Mouse (Mus musculus) neutrophil, adult 5-6 weeks (primary cell): Measurements from ENCODE around the gene Hmgb1. TPM values are rescaled to one million over a fixed set of nuclear protein-coding genes. Genes with fewer than 3 reads are reported as not detected.

Source experiments
- ATAC-seq: fragments of 151-379, 151-347 bp; 2 replicates; pipeline ENCODE4 v1.8.0; 2017; ENCODE audit warnings: mild to moderate bottlenecking, moderate TSS enrichment; ENCODE audit not compliant: insufficient number of reproducible peaks, poor library complexity, low FRiP score, severe bottlenecking; ENCODE audit errors: extremely low read depth
- total RNA-seq: library from RNA; stranded (forward); fragments of 200-1000 nt; gene quantifications from 2 replicates; pipeline ENCODE4 v1.2.3, GENCODE M21; 2017

Gene Hmgb1
- 585 and 681 TPM in 2 replicates for total RNA-seq

DNA sequence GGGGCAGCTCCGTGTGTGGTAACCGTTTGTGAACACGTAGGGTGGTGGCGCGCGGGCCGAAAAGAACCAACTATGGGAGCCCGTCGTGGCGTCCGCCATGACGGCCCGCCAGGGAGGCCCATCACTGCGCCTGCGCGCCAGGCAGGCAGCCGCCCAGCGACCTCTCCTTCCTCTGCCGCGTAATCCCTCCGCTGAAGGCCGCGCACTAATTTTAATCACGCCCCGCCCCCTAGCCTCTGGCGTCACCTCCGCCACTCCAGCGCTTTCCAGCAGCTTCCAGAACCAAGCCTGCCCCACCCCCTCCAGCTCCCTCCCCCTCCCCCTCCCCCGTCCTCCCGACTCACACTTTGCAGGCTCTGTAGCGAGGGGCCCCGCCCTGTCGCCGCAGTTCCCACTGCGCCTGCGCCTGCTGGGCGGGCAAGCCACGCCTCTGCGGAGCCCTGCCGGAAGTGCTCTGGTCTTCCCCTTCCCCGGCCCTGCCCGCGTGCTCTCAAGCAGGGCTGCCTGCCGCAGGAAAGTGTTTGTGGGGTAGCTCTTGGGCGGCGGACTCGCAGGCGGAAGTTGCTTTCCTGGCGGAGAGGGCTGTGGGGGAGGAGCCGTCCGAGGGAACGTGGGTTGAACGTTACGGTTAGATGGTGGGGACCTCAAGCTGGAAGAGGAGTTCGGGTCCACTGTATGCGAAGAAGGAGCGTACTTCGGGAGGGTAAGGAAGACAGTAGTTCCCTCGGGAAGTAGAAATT lies at the start of gene Hmgb1, which contains the start of gene Uspl1:
TSS of gene Hmgb1 (minus strand) at position 386 of the 740 bp plus-strand sequence.
TSS of gene Uspl1 (plus strand) at position 247 of the 740 bp plus-strand sequence.
- ATAC-seq: peak; percentile 86

DNA sequence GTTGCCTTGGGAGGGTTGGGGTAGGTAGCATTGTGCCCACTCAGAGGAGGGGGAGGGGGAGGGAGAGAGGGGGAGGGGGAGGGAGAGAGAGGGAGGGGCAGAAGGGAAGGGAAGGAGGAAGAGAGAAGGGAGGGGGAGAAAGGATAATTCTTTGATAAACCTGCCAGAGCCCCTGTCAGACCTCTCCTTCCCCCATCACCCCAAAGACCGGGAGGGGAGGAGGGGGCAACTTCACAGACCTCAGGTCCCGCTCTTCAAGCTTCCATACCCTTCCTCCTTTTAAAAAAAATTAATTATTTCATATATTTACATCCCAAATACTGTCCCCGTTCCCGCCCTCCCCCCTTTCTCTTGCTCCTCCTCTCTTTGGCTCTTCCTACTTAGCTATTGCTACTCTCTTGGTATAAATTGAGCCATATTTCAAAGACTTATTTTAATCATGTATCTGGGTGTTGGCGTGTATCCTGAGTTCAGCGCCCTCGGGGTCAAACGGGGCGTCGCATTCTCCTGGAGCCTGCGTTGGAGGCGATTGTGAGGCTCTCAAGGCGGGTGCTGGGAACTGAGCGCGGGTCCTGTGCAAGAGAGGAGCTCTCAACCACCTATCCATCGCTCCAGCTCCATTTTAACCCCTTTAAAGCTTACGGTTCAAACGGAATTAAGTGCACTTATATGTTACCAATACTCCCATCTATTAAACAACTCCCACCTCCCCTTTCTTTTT lies 45.5 kb upstream of the Hmgb1 start:
- ATAC-seq: no peak

DNA sequence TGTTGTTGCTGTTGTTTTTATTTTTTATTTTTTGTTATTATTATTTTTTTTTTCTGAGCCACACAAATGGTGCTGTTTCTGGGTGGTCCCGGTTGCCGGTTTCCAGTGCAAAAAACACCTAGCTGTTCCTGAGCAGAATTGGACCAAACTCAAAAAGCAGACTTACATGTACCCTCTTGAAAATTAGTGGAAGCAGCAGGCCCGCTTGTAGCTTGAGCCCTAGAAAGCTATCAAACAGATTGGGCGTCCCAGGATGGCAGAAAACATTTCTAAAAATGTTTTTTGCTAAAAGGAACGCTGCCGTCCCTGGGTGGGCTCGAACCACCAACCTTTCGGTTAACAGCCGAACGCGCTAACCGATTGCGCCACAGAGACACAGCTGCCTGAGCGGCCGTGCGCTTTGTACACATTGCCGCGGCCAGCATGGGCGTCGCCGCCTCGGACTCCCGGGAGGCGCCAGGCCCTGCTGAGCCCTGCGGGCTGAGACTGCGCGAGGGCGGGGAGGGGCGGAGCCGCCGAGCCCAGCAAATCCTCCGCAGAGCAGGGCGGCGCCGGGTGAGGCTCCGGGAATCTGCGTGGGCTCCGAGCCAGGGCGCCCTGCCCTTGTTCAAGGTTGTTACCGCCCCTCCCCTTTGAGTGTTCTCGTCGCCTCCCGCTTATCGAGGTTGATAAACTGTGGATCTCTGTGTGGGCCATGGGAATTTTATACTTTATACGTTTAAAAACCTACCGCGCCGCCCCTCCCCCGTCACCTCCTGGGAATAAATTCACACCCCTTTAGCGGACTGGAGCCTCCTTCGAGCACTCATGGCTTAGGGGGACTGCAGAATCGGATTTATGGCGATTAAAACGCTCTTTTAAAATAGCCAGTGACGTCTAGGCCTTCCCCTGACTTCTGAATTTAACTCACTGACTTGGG lies 44.7 kb upstream of the Hmgb1 start:
- peak; percentile 95 for ATAC-seq

DNA sequence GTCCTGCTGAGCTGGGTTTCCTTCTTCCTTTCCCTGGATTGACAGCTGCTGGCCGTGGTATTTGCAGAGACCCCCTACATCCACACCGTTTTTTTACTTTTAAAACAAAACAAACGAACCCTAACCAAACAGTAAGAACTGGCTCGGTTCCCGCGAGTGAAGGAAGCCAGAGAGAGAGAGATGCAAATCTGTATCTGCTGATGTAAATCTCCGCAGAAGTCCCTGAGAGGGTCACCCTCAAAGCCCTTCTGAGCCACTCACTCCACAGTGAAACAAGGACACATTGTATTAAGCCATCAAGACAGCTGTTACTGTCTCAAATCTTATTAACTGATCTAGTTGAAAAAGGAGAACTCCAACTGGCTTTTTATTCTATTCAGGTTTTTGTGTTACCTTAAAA lies 40.4 kb upstream of the Hmgb1 start:
- no peak for ATAC-seq

DNA sequence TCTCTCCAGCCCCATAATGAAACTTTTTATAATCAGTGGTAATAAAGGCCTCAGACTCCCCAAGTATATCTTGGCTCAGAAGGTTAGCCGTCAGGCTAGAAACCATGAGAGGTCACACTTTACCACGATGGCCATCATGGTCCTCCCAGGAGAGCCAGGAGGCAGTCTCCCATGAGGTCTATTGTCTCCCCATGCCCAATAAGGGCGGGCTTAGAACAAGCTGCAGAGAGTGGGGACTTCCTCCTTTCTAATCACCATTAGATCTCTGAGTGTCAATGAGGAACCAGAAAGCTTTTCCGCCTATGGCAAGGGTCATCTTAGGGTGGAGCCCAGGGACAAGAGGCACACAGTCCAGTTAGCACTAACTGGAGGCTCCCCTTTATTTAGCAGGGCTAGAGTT lies 37.1 kb upstream of the Hmgb1 start:
- peak; percentile 39; the same call in 1 of the 2 replicates for ATAC-seq

DNA sequence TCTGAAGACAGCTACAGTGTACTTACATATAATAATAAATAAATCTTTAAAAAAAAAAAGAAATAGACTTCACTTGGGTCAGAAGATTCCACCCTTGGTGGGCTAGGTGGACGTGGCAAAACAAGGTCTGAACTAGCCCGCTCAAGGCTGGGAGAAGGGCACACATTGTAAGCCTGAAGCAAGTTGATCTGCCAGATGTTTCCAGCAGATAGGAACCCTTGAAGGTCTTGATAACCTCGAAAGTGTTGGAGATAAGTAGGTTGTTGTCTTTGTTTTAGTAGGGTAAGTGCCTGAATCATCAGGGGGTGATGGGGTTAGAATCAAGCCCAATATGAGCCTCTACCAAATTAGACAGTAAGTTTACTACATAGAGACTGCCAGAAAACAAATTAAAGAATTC lies 35.2 kb upstream of the Hmgb1 start:
- ATAC-seq: no peak

DNA sequence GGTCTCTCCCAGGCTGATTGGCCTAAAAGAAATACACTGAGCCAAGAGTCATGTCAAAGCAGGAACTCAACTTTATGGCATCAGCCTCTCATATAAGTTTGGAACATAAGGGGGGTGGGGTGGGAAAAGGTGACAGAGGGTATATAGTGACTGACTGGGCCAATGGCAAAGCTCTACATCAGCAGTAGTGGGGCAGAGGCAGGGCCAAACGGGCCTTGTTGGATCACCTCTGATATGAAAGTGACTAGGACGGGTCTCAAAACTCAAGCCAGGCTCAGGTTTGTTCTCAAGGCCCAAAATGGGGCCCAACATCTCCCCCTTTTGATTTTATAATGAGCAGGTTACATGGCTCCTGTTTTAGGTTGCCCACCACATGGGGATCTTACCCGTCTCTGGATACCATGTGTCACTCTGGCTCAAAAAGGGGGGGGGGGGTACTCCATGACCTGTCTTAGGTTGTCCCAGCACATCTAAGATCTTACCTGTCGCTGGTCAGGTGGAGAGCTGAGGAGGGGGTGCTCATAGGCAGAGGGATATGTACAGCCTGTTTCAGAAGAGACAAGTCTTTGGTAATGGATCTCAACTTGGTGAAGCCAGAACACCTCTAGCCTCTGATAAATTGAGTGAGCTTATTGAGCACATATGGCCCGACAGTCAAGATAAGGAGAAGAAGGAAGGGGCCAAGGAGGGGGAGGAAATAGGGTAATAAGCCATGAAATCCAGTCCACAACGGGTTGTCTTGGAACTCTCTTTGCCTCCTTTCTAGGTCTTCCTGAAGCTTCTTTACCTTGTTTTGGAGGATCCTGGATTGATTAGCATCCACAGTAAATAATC lies 33.5 kb upstream of the Hmgb1 start:
- no peak for ATAC-seq

DNA sequence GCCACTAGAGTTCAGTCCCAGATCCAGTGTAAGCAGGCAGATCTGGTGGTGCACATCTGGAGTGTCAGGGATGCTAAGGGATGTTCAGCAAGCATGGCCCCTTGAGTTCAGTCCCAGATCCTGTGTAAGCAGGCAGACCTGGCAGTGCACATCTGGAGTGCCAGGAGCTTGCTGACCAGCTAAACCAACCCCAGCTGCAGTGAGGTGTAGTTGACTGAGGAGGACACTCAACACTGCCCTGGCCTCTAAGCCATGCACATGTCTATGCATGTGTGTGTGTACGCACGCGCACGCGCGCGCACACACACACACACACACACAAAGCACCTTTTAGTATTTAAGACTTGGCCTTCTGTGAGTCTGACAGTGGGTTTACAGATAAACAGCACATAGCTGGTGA lies 31.3 kb upstream of the Hmgb1 start:
- no peak for ATAC-seq

DNA sequence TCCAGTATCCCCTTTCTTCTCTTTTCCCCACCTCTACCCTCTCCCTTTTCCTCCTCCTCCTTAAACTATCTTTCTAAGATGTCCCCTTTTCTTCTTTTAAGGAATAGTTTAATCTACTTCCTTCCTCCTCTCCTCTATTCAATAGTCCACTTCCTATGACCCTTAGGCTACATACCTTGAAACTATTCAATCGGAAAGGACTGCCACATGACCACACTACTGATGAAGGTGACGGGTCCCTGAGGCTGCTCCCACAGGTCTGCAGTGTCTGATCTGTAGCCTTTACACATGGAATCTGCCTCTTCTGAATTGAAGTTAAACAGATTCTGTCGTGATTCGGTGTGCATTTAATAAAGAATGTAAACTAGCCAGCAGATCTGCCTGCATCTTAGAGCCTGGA lies 28.5 kb upstream of the Hmgb1 start:
- no peak for ATAC-seq

DNA sequence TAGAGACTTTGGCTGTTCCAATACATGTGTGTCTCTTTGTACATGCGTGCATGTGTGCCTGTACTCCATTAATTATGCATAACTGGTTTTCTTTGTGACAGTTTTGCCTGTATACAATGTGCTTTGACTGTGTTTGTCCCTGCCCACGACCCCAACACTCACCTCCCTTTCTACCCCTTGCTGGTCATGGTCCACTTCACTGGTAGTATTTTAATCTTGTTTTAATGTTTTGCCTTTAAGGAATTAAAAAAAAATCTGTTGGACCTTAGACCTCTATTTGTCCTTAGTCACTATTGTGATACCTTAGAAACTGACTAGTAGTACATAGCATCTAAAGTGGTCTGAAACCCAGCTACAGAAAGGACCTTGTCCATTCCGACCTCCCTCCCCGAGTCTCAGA lies 26.8 kb upstream of the Hmgb1 start:
- no peak for ATAC-seq

DNA sequence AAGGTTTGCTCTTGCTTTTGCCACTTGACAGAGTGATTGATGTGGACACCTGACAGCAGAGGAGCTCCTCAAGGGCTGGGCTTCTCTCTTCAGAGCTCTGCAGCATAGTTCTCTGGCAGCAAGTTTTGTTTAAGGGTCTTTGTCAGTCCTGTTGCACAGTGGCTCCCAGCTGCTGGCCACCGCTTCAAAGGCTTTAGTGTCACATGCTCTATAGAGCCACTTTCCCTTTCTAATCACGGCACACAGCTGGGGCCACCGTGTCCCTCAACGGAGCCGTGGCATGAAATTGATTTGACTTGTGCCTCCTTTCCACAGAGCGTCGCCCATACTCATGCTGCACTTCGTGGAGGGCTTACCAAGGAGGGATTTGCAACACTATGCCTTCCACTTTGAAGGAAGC lies 25.0 kb upstream of the Hmgb1 start:
- no peak for ATAC-seq

DNA sequence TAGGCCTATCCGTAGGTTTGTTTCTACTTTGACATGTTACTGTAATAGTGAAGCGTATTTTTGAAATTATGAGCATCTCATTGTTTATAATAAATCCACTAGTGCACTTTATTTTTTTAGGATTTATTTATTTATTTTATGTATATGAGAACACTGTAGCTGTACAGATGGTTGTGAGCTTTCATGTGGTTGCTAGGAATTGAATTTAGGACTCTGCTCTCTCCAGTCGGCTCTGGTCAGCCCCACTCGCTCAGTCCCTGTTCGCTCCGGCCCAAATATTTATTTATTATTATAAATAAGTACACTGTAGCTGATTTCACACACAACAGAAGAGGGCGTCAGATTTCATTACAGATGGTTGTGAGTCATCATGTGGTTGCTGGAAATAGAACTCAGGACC lies 24.5 kb upstream of the Hmgb1 start:
- ATAC-seq: no peak

DNA sequence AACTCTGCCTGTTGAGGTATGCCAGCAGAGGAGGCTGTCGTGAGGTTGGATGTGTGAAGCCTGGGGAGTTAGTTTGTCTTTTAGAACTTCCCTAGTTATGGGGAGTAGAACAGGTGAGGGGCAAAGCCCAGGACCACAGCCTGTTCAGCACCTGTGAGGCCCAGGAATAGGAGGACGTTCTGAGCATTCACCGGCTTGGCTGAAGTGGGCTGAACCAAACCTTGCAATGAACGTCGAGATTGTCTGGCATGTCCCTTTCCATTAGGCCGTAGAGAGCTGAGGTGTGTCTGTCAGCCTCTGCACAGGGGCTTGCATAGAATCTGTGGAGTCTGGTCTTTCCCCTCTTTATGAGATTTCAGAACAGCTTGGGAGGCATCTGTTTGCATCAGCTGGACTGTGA lies 23.4 kb upstream of the Hmgb1 start:
- no peak for ATAC-seq

DNA sequence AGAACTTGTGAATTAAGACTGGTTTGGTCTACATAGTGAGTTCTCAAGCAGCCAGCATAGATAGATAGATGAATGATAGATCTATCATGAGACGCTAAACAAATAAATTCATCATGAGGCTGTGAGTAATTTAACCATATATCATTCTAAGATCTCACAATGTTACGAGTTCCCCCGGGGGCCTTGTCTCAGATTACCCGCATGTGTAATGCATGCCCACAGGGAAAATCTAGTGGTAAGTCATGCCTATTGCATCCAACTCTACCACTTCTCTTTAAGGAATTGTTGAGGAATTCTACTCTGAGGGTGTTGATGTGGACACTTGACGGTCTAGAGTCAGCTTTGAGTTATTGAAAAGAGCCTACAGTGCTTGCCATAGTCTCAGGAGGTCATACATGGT lies 22.0 kb upstream of the Hmgb1 start:
- no peak for ATAC-seq

DNA sequence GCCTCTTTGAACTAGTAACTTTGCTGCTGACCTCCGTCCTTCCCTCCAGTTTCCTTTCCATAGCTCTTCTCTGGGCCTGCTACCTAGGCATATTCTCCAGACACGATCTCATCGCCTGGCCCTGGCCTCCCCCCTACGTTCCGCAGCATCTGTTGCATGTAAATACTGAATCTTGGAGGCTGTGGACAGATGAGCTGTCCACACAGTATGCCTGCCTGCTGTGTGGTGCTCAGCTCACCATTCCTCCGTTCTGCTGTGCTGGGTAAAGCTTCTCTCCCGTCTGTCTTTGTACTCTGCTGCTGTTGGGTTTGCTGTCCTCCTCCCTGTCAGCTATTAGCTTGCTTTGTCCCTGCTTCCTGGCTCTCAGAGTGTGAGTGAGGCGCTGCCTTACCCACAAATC lies 21.0 kb upstream of the Hmgb1 start:
- no peak for ATAC-seq

DNA sequence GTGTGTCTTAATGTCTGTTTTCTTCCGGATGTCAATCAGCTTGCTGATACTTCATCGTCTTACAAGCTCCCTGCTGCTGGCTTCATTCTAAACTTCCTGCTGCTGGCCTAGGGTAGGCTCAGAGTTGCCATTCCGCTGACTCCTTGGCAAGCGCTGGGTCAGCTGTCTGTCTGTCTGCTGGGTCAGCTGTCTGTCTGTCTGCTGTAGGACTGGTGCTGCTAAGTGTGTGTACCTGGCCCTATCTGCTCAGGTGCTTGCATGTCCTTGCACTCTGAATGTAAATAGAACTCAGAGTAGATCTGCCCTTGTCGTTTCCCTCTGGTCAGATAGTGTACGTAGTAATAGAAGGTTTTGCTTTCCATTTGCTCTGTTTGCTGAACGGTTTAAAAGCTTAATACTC lies 20.5 kb upstream of the Hmgb1 start:
- ATAC-seq: no peak

DNA sequence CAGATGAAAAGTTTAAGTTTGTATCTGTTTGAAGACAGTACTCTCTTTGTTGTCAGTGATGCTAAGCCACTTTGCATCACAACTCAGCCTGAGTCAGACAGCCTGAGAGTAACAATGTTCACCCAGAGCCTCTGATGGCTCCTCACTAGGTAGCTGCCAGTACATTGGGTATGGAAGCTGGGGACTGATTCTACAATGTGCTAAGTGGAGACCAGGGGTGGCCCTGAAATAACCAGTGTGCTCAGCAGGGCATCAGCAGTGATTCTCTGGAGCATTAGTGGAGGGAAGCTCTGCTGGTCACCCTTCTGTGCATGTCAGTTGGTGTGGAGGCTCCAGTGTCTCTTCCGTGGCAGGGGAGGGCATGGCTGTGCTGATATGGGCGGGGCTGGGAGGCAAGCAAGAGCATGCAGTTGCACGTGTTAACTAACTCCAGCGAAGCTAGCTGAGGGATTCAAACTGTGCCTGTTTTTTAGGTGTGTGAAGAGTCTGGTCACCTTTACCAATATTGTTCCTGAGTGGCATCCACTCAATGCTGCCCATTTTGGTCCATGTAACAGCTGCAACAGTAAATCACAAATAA lies 19.6 kb upstream of the Hmgb1 start:
- ATAC-seq: no peak

DNA sequence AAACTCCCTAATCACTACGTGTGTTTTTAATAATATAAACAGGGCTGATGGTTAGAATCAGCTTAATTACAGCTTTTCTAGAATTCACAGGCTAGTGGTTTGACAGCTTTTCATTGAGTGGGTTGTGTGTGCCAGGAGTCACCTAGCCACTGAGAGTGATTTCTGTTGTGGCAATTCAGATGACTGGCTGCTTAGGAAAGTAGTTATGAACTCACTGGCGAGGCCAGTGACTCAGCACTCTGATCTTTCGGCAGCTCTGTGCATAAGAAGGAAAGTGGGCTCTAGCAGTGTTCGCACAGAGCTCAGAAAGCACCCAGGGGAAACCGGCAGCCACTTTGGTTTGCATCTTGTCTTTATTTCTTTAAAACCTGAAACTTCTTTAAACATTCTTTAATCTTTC lies 18.7 kb upstream of the Hmgb1 start:
- no peak for ATAC-seq
